In the genomic region with DNA sequence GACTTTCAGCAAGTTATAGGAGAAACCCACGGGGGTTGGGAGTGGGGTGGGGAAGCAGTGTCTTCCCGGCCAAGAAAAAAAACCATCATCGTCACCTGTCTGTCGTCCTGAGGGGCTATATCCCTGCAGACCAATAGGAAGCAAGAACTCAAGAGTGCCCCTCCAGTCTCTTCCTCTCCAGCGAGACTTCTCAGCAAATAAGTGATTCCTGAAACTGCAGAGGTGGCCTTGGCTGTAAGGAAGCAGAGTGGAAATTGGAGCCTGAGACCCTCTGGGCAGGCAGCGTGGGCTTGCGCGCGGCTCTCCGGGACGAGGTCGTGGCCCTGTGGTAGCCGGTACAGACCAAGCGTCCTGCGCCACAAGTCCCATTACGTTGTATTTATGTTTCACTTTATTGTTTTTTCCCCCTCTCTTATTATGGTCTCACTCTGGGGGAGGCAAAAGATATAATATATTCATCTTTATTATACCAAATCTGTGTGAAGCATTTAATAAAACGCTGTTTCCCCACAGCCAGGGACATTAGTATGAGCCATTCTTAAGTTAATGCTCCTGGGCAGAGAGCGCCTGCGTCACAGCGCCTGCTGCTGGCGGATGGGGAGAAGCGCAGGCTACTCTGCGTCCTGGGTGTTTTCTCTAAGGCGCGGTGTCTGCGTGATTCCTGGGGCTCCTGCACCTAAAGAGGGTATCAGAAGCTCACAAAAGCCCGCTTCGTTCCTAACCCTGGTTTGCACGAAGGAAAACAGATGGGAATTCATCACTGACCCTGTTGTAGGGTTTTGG, we compare ENCODE assay signal across 9 mouse cellular contexts. TPM values are rescaled to one million over a fixed set of nuclear protein-coding genes. Genes with fewer than 3 reads are reported as not detected.
DNase-seq lines count a peak whose midpoint lies in the region; ATAC-seq and TF ChIP-seq lines count a peak whose summit lies in the region.
"Had no signal": no experiment of that assay in that cellular context is flagged by ENCODE, and none has a peak within 500 bp of the region (broad histone marks: within the 10 kb centered on the region; RNA-seq: fewer than 3 reads in every experiment).

No protein-coding gene starts in this region.

- H3K4me3 ChIP-seq in hindbrain, embryonic 10.5 days, result no peak overlapping the region
- H3K4me3 ChIP-seq in hindbrain, embryonic 16.5 days (ENCODE audit: low read length), result no peak overlapping the region
- no peak overlapping the region for H3K4me3 ChIP-seq in CH12.LX (replicated peaks in 1 of 3; ENCODE audit: low read depth in 2 of 3, low read length in 2 of 3, poor library complexity in 1 of 3)
- no peak overlapping the region for H3K4me3 ChIP-seq in bone marrow macrophage, adult 2 months (ENCODE audit: insufficient read depth, low read length)
- no peak overlapping the region; the same call in 1 of the 2 replicates for H3K4me3 ChIP-seq in kidney, embryonic 16.5 days (ENCODE audit: low read length)
- no peak overlapping the region; the same call in 1 of the 2 replicates for H3K4me3 ChIP-seq in neural tube, embryonic 11.5 days (ENCODE audit: low read depth, low read length)
- H3K4me3 ChIP-seq in forebrain, embryonic 16.5 days (replicated peaks; ENCODE audit: low read length), result no peak overlapping the region

- no peak for ATAC-seq in hindbrain, embryonic 16.5 days
- no peak for ATAC-seq in kidney, embryonic 16.5 days (ENCODE audit: low FRiP score, low TSS enrichment)
- no peak for ATAC-seq in neural tube, embryonic 11.5 days (ENCODE audit: insufficient read depth, low FRiP score, low TSS enrichment)
- no peak for ATAC-seq in forebrain, embryonic 16.5 days

- H3K79me2 ChIP-seq in CH12.LX (replicated peaks; ENCODE audit: control insufficient read depth, extremely low read depth, insufficient read depth, poor library complexity, severe bottlenecking), result no peaks in the 10 kb centered on the region

- in situ Hi-C loops in CH12.LX (cut with MboI; ENCODE audit: low pct_ligation_motif_present, low pct_unique_long_range_greater_than_20kb, low sequenced_read_pairs), result no loop called here

- H3K4me1 ChIP-seq in hindbrain, embryonic 10.5 days (replicated peaks), result peaks cover 15% of the 10 kb centered on the region; the same call in 1 of the 2 replicates
- peaks cover 2% of the 10 kb centered on the region; the same call in 1 of the 2 replicates for H3K4me1 ChIP-seq in hindbrain, embryonic 16.5 days (ENCODE audit: control insufficient read depth, insufficient read depth, low read depth, low read length)
- peaks cover 0 to 9% of the 10 kb centered on the region in 2 experiments; a peak in 2 of 4 replicates for H3K4me1 ChIP-seq in CH12.LX (ENCODE audit: control insufficient read depth in 1 of 2, insufficient read depth in 2 of 2)
- H3K4me1 ChIP-seq in bone marrow macrophage, adult 2 months (ENCODE audit: control insufficient read depth, insufficient read depth, low read length), result peaks cover 15% of the 10 kb centered on the region
- H3K4me1 ChIP-seq in kidney, embryonic 16.5 days (ENCODE audit: insufficient read depth, low read length), result 0 out of 2 replicates have a peak, but pooled peaks cover 2% of the 10 kb centered on the region
- H3K4me1 ChIP-seq in neural tube, embryonic 11.5 days (ENCODE audit: control insufficient read depth, insufficient read depth, low read length), result no peaks in the 10 kb centered on the region
- H3K4me1 ChIP-seq in forebrain, embryonic 16.5 days (replicated peaks; ENCODE audit: control insufficient read depth, insufficient read depth, low read length), result no peaks in the 10 kb centered on the region

- no peak overlapping the region for H3K9ac ChIP-seq in hindbrain, embryonic 16.5 days (ENCODE audit: low read depth, low read length)
- no peak overlapping the region for H3K9ac ChIP-seq in CH12.LX (ENCODE audit: insufficient read depth, low read depth)
- no peak overlapping the region for H3K9ac ChIP-seq in kidney, embryonic 16.5 days (replicated peaks; ENCODE audit: low read length)
- no peak overlapping the region for H3K9ac ChIP-seq in neural tube, embryonic 11.5 days (ENCODE audit: low read length)
- no peak overlapping the region for H3K9ac ChIP-seq in forebrain, embryonic 16.5 days (replicated peaks; ENCODE audit: low read depth, low read length)

- peak; percentile 43 for TF ChIP-seq RAD21 in CH12.LX (IDR thresholded peaks at IDR 0.05; ENCODE audit: low read depth, low read length)

- H3K27me3 ChIP-seq in hindbrain, embryonic 10.5 days (ENCODE audit: insufficient read depth, poor library complexity, severe bottlenecking), result peaks cover 99% of the 10 kb centered on the region
- H3K27me3 ChIP-seq in hindbrain, embryonic 16.5 days (replicated peaks; ENCODE audit: control insufficient read depth, insufficient read depth, low read length), result peaks cover 42% of the 10 kb centered on the region
- H3K27me3 ChIP-seq in CH12.LX (replicated peaks), result peaks cover 61% of the 10 kb centered on the region
- H3K27me3 ChIP-seq in kidney, embryonic 16.5 days (ENCODE audit: insufficient read depth, low read length), result peaks cover 71% of the 10 kb centered on the region
- peaks cover 65% of the 10 kb centered on the region for H3K27me3 ChIP-seq in neural tube, embryonic 11.5 days (ENCODE audit: control insufficient read depth, insufficient read depth, low read length)
- peaks cover 65% of the 10 kb centered on the region for H3K27me3 ChIP-seq in forebrain, embryonic 16.5 days (replicated peaks; ENCODE audit: control insufficient read depth, insufficient read depth, low read length)

- no peak overlapping the region for H3K27ac ChIP-seq in hindbrain, embryonic 10.5 days
- H3K27ac ChIP-seq in hindbrain, embryonic 16.5 days (ENCODE audit: low read depth, low read length), result no peak overlapping the region
- no peak overlapping the region for H3K27ac ChIP-seq in CH12.LX (ENCODE audit: insufficient read depth, low read depth)
- no peak overlapping the region for H3K27ac ChIP-seq in bone marrow macrophage, adult 2 months (ENCODE audit: insufficient read depth, low read depth, low read length)
- H3K27ac ChIP-seq in kidney, embryonic 16.5 days (ENCODE audit: low read length), result no peak overlapping the region
- H3K27ac ChIP-seq in neural tube, embryonic 11.5 days (ENCODE audit: low read depth, low read length), result no peak overlapping the region
- no peak overlapping the region for H3K27ac ChIP-seq in forebrain, embryonic 16.5 days (ENCODE audit: low read length)
- H3K27ac ChIP-seq: macrophage had no signal

- H3K36me3 ChIP-seq in hindbrain, embryonic 10.5 days, result no peaks in the 10 kb centered on the region
- no peaks in the 10 kb centered on the region for H3K36me3 ChIP-seq in hindbrain, embryonic 16.5 days (ENCODE audit: control insufficient read depth, insufficient read depth, low read length)
- H3K36me3 ChIP-seq in CH12.LX (replicated peaks in 1 of 2; ENCODE audit: control insufficient read depth in 1 of 2, insufficient read depth in 1 of 2, low read length in 1 of 2), result no peaks in the 10 kb centered on the region
- H3K36me3 ChIP-seq in kidney, embryonic 16.5 days (ENCODE audit: insufficient read depth, low read length), result no peaks in the 10 kb centered on the region
- no peaks in the 10 kb centered on the region for H3K36me3 ChIP-seq in neural tube, embryonic 11.5 days (ENCODE audit: control insufficient read depth, insufficient read depth, low read length)
- H3K36me3 ChIP-seq in forebrain, embryonic 16.5 days (ENCODE audit: control insufficient read depth, insufficient read depth), result no peaks in the 10 kb centered on the region

- no peaks in the 10 kb centered on the region for H3K9me3 ChIP-seq in hindbrain, embryonic 10.5 days
- no peaks in the 10 kb centered on the region for H3K9me3 ChIP-seq in hindbrain, embryonic 16.5 days (ENCODE audit: control insufficient read depth, low read length)
- H3K9me3 ChIP-seq in CH12.LX (replicated peaks; ENCODE audit: low read length), result no peaks in the 10 kb centered on the region
- no peaks in the 10 kb centered on the region for H3K9me3 ChIP-seq in kidney, embryonic 16.5 days (ENCODE audit: low read length)
- H3K9me3 ChIP-seq in neural tube, embryonic 11.5 days (ENCODE audit: control insufficient read depth, low read length), result no peaks in the 10 kb centered on the region
- no peaks in the 10 kb centered on the region for H3K9me3 ChIP-seq in forebrain, embryonic 16.5 days (ENCODE audit: control insufficient read depth, low read length)

- WGBS in hindbrain, embryonic 10.5 days, result 2% methylated on average over 29 of the region's 29 CpGs
- 2% methylated on average over 29 of the region's 29 CpGs for WGBS in hindbrain, embryonic 16.5 days
- WGBS in kidney, embryonic 16.5 days, result 3% methylated on average over 29 of the region's 29 CpGs
- under 1% methylated on average over 29 of the region's 29 CpGs for WGBS in neural tube, embryonic 11.5 days
- WGBS in forebrain, embryonic 16.5 days, result 1% methylated on average over 29 of the region's 29 CpGs

- dilution Hi-C loops in CH12.LX (cut with MboI; ENCODE audit: extremely low pct_ligation_motif_present, extremely low pct_unique_long_range_greater_than_20kb, low sequenced_read_pairs), result no loop called here

- TF ChIP-seq EP300 in CH12.LX (IDR thresholded peaks at IDR 0.05; ENCODE audit: low read length), result no peak

- DNase-seq in hindbrain, embryonic 10.5 days (ENCODE audit: low spot score), result peak; percentile 43
- no peak for DNase-seq in CH12.LX (ENCODE audit: extremely low read depth)
- peak; percentile 64 for DNase-seq in neural tube, embryonic 11.5 days (ENCODE audit: low spot score)
- no peak for DNase-seq in urinary bladder, postnatal 25 days (ENCODE audit: low spot score)

- peak; percentile 81 to 90 for TF ChIP-seq CTCF in CH12.LX (conservative IDR thresholded peaks at IDR 0.05 in 1 of 2, IDR thresholded peaks at IDR 0.05 in 1 of 2; ENCODE audit: low read depth in 2 of 2, low read length in 2 of 2)
- peak; percentile 96 for TF ChIP-seq CTCF in bone marrow macrophage, adult 2 months (IDR thresholded peaks at IDR 0.05; ENCODE audit: low read depth, low read length)

- no peak overlapping the region for H3K4me2 ChIP-seq in hindbrain, embryonic 16.5 days (ENCODE audit: low read length)
- no peak overlapping the region for H3K4me2 ChIP-seq in CH12.LX (ENCODE audit: insufficient read depth, low read depth, poor library complexity, severe bottlenecking)
- 0 out of 2 replicates have a peak overlapping the region, but pooled peaks have one; percentile 20 for H3K4me2 ChIP-seq in kidney, embryonic 16.5 days (replicated peaks; ENCODE audit: low read depth, low read length)
- no peak overlapping the region for H3K4me2 ChIP-seq in neural tube, embryonic 11.5 days (ENCODE audit: low read depth)
- H3K4me2 ChIP-seq in forebrain, embryonic 16.5 days (ENCODE audit: low read length), result no peak overlapping the region

- TF ChIP-seq POLR2A in CH12.LX (IDR thresholded peaks at IDR 0.05; ENCODE audit: low read depth, low read length), result no peak
- TF ChIP-seq POLR2A in bone marrow macrophage, adult 2 months (IDR thresholded peaks at IDR 0.05; ENCODE audit: borderline replicate concordance, low read depth, low read length), result no peak

RNA-seq across cellular contexts. Expression of a gene that starts 8.5 kb away (rescaled TPM):
- polyA plus RNA-seq in hindbrain, embryonic 10.5 days (2016; fragmentation: Nextera tagmentation; extraction: Ambion mirVana), result 1.4 and 8.9 TPM in 2 replicates
- polyA plus RNA-seq in hindbrain, embryonic 16.5 days (2015; fragmentation: Nextera tagmentation; extraction: Ambion mirVana), result 6.9 and 7.3 TPM in 2 replicates
- total RNA-seq in CH12.LX (2012; rRNA removed) (not detected in 2 replicates), CH12.LX (2014; rRNA removed) (not detected in 2 replicates)
- polyA plus RNA-seq in CH12.LX (2012; ENCODE audit: insufficient read length, low read depth), result not detected in 2 replicates
- polyA plus RNA-seq in bone marrow macrophage, adult 2 months (2012; ENCODE audit: insufficient read depth, insufficient read length, missing spikeins), result not detected in 2 replicates
- polyA plus RNA-seq in kidney, embryonic 16.5 days (2015; fragmentation: Nextera tagmentation; extraction: Ambion mirVana), result not detected in 2 replicates
- polyA plus RNA-seq in neural tube, embryonic 11.5 days (2014; fragmentation: Nextera tagmentation; extraction: Ambion mirVana), result 7.7 TPM in 2 replicates
- polyA plus RNA-seq in forebrain, embryonic 16.5 days (2015; fragmentation: Nextera tagmentation; extraction: Ambion mirVana), result not detected in 2 replicates
- polyA plus RNA-seq: macrophage had no signal

Comparison
In these comparisons a context has a peak if more than half of its experiments do, and no peak if none do; other contexts are left out.
1. DNase-seq: peak in hindbrain, embryonic 10.5 days (single experiment) and neural tube, embryonic 11.5 days (single experiment); none in CH12.LX (single experiment) and urinary bladder, postnatal 25 days (single experiment).